Mouse (Mus musculus) forebrain, embryonic 16.5 days (tissue): ENCODE data around the gene Ano2. TPM values are rescaled to one million over a fixed set of nuclear protein-coding genes. Genes with fewer than 3 reads are reported as not detected.

Source experiments
- ATAC-seq: fragments of 200-750 bp; cut with Nextera tagmentation; 2 replicates; pipeline ENCODE4 v1.8.0; 2017; ENCODE audit warnings: mild to moderate bottlenecking, moderate library complexity
- H3K27ac ChIP-seq: fragments of 300-500 bp; sonication (generic); 2 replicates; pipeline ENCODE4 v1.5.1; 2014; ENCODE audit warnings: low read length, control low read depth
- H3K27me3 ChIP-seq: fragments of 300-500 bp; sonication (generic); replicated peaks from 2 replicates; pipeline ENCODE4 v1.6.1; 2014; ENCODE audit warnings: low read length; ENCODE audit not compliant: control insufficient read depth, insufficient read depth
- H3K36me3 ChIP-seq: fragments of 300-500 bp; sonication (generic); 2 replicates; pipeline ENCODE4 v1.6.1; 2014; ENCODE audit not compliant: control insufficient read depth, insufficient read depth
- H3K4me1 ChIP-seq: fragments of 300-500 bp; sonication (generic); replicated peaks from 2 replicates; pipeline ENCODE4 v1.6.1; 2014; ENCODE audit warnings: low read length; ENCODE audit not compliant: control insufficient read depth, insufficient read depth
- H3K4me2 ChIP-seq: fragments of 300-500 bp; sonication (generic); 2 replicates; pipeline ENCODE4 v1.6.1; 2014; ENCODE audit warnings: mild to moderate bottlenecking, low read length, control low read depth
- H3K4me3 ChIP-seq: fragments of 300-500 bp; sonication (generic); replicated peaks from 2 replicates; pipeline ENCODE4 v1.5.1; 2014; ENCODE audit warnings: mild to moderate bottlenecking, low read length, control low read depth
- H3K9ac ChIP-seq: fragments of 300-500 bp; sonication (generic); replicated peaks from 2 replicates; pipeline ENCODE4 v1.6.1; 2014; ENCODE audit warnings: low read depth, low read length, control low read depth
- H3K9me3 ChIP-seq: fragments of 300-500 bp; sonication (generic); 2 replicates; pipeline ENCODE4 v1.6.1; 2016; ENCODE audit warnings: low read length; ENCODE audit not compliant: control insufficient read depth
- WGBS: fragments of 180-500 bp; shearing (Covaris S2); extraction: QIAGEN DNeasy Blood & Tissue Kit; methylation state at CpG from one replicate; pipeline ENCODE4 v1.1.7; 2014; 5-methylcytosine and 5-hydroxymethylcytosine counted together
- polyA plus RNA-seq: library from polyadenylated mRNA; unstranded; fragments of >200 nt; fragmentation: Nextera tagmentation; extraction: Ambion mirVana; gene quantifications from 2 replicates; pipeline ENCODE4 v1.2.1, GENCODE M21; 2015

Ano2 gene
- polyA plus RNA-seq, 1 experiment from 2014 or later: 0.28 TPM

- no peak overlapping the region for H3K9ac ChIP-seq
- WGBS: 88% methylated on average over 6 of the region's 6 CpGs
- H3K27me3 ChIP-seq: no peaks in the 10 kb centered on the region
- no peaks in the 10 kb centered on the region for H3K4me1 ChIP-seq
- H3K4me3 ChIP-seq: no peak overlapping the region
- H3K36me3 ChIP-seq: no peaks in the 10 kb centered on the region
- H3K9me3 ChIP-seq: 0 out of 2 replicates have a peak, but pooled peaks cover 3% of the 10 kb centered on the region
- H3K27ac ChIP-seq: no peak overlapping the region
- no peak overlapping the region for H3K4me2 ChIP-seq
- no peak for ATAC-seq
These were observed 39.3 kb downstream of the Ano2 start for GRCm38 (mm10) chr6:125729471-125729870.

DNA sequence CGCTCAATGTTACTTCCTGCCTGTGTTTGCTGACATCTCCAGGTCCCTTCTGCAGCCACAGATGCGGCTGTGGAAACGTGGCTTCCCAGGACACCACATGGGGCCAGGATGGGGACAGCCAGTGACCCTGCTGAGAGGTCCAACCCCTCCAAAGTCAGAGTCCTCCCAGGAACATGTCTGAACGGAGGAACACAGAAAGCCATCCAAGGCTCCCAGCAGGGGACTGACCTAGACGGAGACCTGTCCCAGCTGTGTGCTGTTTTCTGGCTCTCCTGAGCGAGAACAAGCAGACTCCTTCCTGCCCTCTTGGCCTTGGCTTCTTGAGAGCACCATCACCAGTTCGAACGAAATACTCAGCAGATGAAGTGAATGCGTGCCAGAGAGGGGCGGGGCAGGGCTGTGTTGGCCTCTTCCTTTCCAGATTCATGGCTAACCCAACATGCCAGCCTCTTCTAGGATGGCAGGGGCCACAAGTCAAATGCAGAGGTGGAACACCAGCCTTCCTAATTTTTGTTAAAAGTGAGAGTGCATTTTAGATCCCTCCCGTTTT is 39.8 kb downstream of the Ano2 start:
- H3K27ac ChIP-seq: no peak overlapping the region
- H3K4me2 ChIP-seq: no peak overlapping the region
- ATAC-seq: no peak
- H3K4me3 ChIP-seq: no peak overlapping the region
- WGBS: 75% methylated on average over 11 of the region's 11 CpGs
- H3K36me3 ChIP-seq: no peaks in the 10 kb centered on the region
- H3K27me3 ChIP-seq: no peaks in the 10 kb centered on the region
- H3K9ac ChIP-seq: no peak overlapping the region
- no peaks in the 10 kb centered on the region for H3K4me1 ChIP-seq
- H3K9me3 ChIP-seq: 0 out of 2 replicates have a peak, but pooled peaks cover 3% of the 10 kb centered on the region

DNA sequence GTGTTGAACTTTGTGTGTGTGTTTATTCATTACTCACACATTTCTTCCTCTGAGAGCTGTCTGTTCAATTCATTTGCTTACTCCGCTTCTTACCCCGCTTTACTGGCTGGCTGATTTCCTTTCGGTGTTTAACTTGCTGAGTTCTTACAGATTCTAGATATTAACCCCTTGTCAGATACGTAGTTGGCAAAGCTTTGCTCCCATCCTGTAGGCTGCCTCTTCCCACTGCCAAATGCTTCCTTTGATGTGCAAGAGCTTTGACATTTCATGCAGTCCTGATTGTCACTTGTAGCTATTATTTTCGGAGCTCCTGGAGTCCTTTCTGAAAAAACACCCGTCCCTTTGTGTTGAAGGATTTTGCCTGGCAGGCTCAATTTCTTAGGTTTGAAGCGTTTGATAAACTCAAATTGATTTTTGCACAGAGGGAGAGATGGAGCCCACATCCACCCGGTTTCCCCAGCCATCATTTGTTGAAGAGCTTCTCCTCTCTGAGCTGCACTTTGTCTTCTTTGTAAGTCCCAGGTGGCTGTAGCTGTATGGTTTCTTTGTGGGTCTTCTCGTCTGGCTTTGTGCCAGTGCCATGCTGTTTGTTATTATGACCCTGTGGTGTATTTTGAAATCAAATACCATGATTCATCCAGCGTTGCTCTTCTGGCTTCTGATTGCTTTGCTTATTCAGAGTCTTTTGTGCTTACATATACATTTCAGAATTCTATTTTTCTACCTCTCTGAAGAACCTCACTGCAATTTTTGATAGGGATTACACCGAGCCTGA is 47.5 kb downstream of the Ano2 start:
- H3K9ac ChIP-seq: no peak overlapping the region
- WGBS: 16% methylated on average over 11 of the region's 11 CpGs
- ATAC-seq: peak; percentile 43; the same call in 1 of the 2 replicates
- H3K4me1 ChIP-seq: peaks cover 4% of the 10 kb centered on the region
- H3K4me2 ChIP-seq: no peak overlapping the region
- H3K4me3 ChIP-seq: no peak overlapping the region
- no peak overlapping the region for H3K27ac ChIP-seq
- H3K9me3 ChIP-seq: no peaks in the 10 kb centered on the region; the same call in 1 of the 2 replicates
- no peaks in the 10 kb centered on the region for H3K36me3 ChIP-seq
- no peaks in the 10 kb centered on the region for H3K27me3 ChIP-seq

DNA sequence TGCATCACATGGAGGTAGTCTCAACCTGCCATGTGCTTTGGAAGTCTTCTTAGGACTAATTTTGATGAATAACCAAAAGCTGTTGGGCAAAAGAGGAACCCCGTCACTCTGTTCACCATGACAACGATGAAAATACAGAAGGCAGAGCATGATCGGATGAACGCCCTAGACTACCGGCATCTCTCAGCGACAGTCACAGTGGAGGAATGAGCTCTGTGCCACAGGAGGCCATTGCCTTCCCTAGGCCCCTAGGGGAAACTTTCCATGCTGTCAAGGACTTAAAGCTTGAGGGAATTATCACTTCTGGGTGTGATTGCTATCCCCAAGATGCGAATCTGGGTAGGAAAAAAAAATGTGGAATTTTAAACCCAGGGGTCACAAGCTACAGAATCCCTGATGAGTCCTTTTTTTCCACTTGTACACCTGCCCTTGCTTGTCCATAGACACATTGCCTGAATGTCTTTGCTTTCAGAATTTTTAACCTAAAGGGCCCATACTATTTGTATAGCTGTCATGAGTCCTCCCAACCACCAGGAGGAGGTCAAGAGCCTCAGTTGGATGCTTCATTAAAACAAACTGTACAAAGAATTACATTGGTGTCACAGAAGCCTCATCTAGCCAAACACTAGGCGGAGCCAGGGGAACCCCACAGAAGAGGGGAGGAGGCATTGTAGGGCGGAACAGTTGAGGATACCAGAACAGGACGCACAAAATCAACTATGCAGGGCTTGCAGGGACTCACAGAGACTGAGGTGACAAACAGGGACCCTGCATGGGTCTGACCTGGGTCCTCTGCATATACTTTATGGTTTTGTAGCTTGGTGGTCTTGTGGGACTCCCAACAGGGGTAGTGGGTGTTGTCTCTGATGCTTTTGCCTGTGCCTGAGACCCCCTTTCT is 53.2 kb downstream of the Ano2 start:
- no peak overlapping the region for H3K9ac ChIP-seq
- H3K4me2 ChIP-seq: no peak overlapping the region
- H3K36me3 ChIP-seq: no peaks in the 10 kb centered on the region
- WGBS: 92% methylated on average over 10 of the region's 10 CpGs
- H3K27me3 ChIP-seq: no peaks in the 10 kb centered on the region
- H3K4me3 ChIP-seq: no peak overlapping the region
- ATAC-seq: no peak
- H3K9me3 ChIP-seq: no peaks in the 10 kb centered on the region; the same call in 1 of the 2 replicates
- no peaks in the 10 kb centered on the region for H3K4me1 ChIP-seq
- H3K27ac ChIP-seq: no peak overlapping the region

DNA sequence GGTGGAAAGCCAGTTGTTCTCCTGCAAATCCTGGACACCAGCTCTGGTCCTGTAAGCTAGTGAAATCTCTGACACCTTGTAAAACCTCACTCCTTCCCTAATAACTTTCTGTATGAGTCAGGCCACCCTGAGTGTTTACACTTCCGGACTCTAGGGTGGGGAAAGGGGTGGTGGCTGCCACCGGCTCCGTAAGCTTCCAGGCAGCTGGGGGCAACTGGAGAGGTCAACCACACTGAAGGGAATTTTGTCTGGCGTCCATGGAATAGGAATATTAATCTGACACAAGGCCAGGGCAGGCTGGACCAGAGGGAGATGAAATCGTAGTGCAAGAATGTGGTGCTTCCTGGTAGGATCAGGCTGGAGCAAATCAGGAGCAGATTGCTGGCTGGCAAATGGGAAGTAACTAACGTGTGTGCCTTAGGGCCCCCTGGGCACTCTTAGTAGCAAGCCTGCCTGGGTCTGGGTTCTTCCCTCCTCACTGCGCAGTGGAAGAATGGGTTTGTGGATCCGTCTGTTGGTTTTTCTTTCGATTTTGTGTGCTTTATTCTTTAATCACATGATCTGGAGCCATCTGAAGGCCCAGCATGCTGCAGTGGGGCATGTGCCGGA is 57.2 kb downstream of the Ano2 start:
- H3K4me2 ChIP-seq: no peak overlapping the region
- ATAC-seq: no peak
- no peaks in the 10 kb centered on the region for H3K4me1 ChIP-seq
- no peak overlapping the region for H3K4me3 ChIP-seq
- H3K27me3 ChIP-seq: no peaks in the 10 kb centered on the region
- H3K9ac ChIP-seq: no peak overlapping the region
- no peak overlapping the region for H3K27ac ChIP-seq
- 83% methylated on average over 10 of the region's 10 CpGs for WGBS
- H3K36me3 ChIP-seq: no peaks in the 10 kb centered on the region
- H3K9me3 ChIP-seq: no peaks in the 10 kb centered on the region

- 75% methylated on average over 3 of the region's 3 CpGs for WGBS
- Histone ChIP-seq H3K4me1 (no peaks in the 10 kb centered on the region), H3K9me3 (no peaks in the 10 kb centered on the region), H3K4me2 (no peak overlapping the region), H3K27ac (no peak overlapping the region), H3K36me3 (no peaks in the 10 kb centered on the region), H3K4me3 (no peak overlapping the region), H3K9ac (no peak overlapping the region), H3K27me3 (no peaks in the 10 kb centered on the region)
- no peak for ATAC-seq
These were observed 58.4 kb downstream of the Ano2 start for GRCm38 (mm10) chr6:125748646-125749045.

GRCm38 (mm10) chr6:125762851-125763519 is 72.8 kb downstream of the Ano2 start:
- 72% methylated on average over 11 of the region's 11 CpGs for WGBS
- no peaks in the 10 kb centered on the region for H3K27me3 ChIP-seq
- H3K4me2 ChIP-seq: no peak overlapping the region
- H3K36me3 ChIP-seq: no peaks in the 10 kb centered on the region
- no peaks in the 10 kb centered on the region for H3K9me3 ChIP-seq
- no peak overlapping the region for H3K27ac ChIP-seq
- H3K4me1 ChIP-seq: no peaks in the 10 kb centered on the region
- ATAC-seq: no peak
- no peak overlapping the region for H3K9ac ChIP-seq
- no peak overlapping the region for H3K4me3 ChIP-seq

DNA sequence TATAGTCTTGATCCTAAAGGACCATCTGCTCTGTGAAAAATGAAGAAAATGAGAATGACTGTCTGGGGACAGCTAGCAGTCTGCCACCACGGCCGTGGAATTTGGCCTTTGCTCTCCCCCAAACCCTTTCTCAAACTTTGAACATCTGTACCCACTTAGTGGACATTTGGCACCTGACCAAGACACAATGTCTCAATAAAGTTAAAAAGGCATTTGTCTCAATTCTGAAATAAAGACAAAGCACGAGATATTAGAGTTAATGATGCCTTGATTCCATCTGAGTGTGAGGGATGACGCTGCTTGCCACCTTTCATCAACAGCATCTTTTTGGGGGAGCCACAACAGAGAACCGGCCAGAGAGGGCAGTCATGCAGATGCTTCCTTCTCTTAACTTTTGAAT is 83.0 kb downstream of the Ano2 start:
- no peak overlapping the region for H3K27ac ChIP-seq
- no peak for ATAC-seq
- H3K9ac ChIP-seq: no peak overlapping the region
- H3K4me2 ChIP-seq: no peak overlapping the region
- H3K4me3 ChIP-seq: no peak overlapping the region
- H3K9me3 ChIP-seq: no peaks in the 10 kb centered on the region
- no peaks in the 10 kb centered on the region for H3K4me1 ChIP-seq
- no peaks in the 10 kb centered on the region for H3K27me3 ChIP-seq
- H3K36me3 ChIP-seq: no peaks in the 10 kb centered on the region
- WGBS: 70% methylated on average over 5 of the region's 5 CpGs
